Mouse (Mus musculus): ENCODE results near the gene Kif1bp. TPM values are rescaled to one million over a fixed set of nuclear protein-coding genes. Genes with fewer than 3 reads are reported as not detected.
A peak's percentile ranks its signal among the peaks of the same experiment; 100 is the strongest.

The Kif1bp gene
- polyA plus RNA-seq, 1 experiment from 2014 or later, result 45.4 TPM

- Histone ChIP-seq H3K27ac (replicated peaks; ENCODE audit: low read depth, low read length) (no peak overlapping the region), H3K4me2 (ENCODE audit: low read depth, low read length) (no peak overlapping the region), H3K9ac (ENCODE audit: low read depth, low read length) (no peak overlapping the region), H3K4me1 (ENCODE audit: control insufficient read depth, insufficient read depth, low read length) (no peaks in the 10 kb centered on the region), H3K27me3 (replicated peaks; ENCODE audit: control insufficient read depth, insufficient read depth, low read length) (no peaks in the 10 kb centered on the region), H3K9me3 (ENCODE audit: control insufficient read depth, low read length) (no peaks in the 10 kb centered on the region), H3K36me3 (ENCODE audit: control insufficient read depth, insufficient read depth, low read length) (no peaks in the 10 kb centered on the region), H3K4me3 (ENCODE audit: low read depth, low read length) (no peak overlapping the region)
- DNase-seq (ENCODE audit: low spot score), result no peak
- no peak for ATAC-seq (ENCODE audit: low read depth)
- 75% methylated on average over 7 of the region's 7 CpGs for WGBS
These were observed 43.7 kb downstream of the Kif1bp start for GRCm38 (mm10) chr10:62534509-62534908.

GRCm38 (mm10) chr10:62532832-62533231 lies 45.4 kb downstream of the Kif1bp start:
- H3K4me3 ChIP-seq (ENCODE audit: low read depth, low read length), result no peak overlapping the region
- H3K9me3 ChIP-seq (ENCODE audit: control insufficient read depth, low read length), result no peaks in the 10 kb centered on the region
- no peak overlapping the region for H3K27ac ChIP-seq (replicated peaks; ENCODE audit: low read depth, low read length)
- no peaks in the 10 kb centered on the region for H3K27me3 ChIP-seq (replicated peaks; ENCODE audit: control insufficient read depth, insufficient read depth, low read length)
- ATAC-seq (ENCODE audit: low read depth), result no peak
- no peak overlapping the region for H3K9ac ChIP-seq (ENCODE audit: low read depth, low read length)
- no peaks in the 10 kb centered on the region for H3K36me3 ChIP-seq (ENCODE audit: control insufficient read depth, insufficient read depth, low read length)
- no peaks in the 10 kb centered on the region for H3K4me1 ChIP-seq (ENCODE audit: control insufficient read depth, insufficient read depth, low read length)
- H3K4me2 ChIP-seq (ENCODE audit: low read depth, low read length), result no peak overlapping the region
- peak; percentile 25 for DNase-seq (ENCODE audit: low spot score)
- WGBS, result 48% methylated on average over 2 of the region's 2 CpGs

- no peak for ATAC-seq (ENCODE audit: low read depth)
- no peak overlapping the region for H3K9ac ChIP-seq (ENCODE audit: low read depth, low read length)
- no peak overlapping the region for H3K4me2 ChIP-seq (ENCODE audit: low read depth, low read length)
- H3K36me3 ChIP-seq (ENCODE audit: control insufficient read depth, insufficient read depth, low read length), result no peaks in the 10 kb centered on the region
- no peaks in the 10 kb centered on the region for H3K27me3 ChIP-seq (replicated peaks; ENCODE audit: control insufficient read depth, insufficient read depth, low read length)
- H3K9me3 ChIP-seq (ENCODE audit: control insufficient read depth, low read length), result no peaks in the 10 kb centered on the region
- no peak overlapping the region for H3K27ac ChIP-seq (replicated peaks; ENCODE audit: low read depth, low read length)
- no peak overlapping the region for H3K4me3 ChIP-seq (ENCODE audit: low read depth, low read length)
- WGBS, result 73% methylated on average over 9 of the region's 9 CpGs
- no peaks in the 10 kb centered on the region for H3K4me1 ChIP-seq (ENCODE audit: control insufficient read depth, insufficient read depth, low read length)
- no peak for DNase-seq (ENCODE audit: low spot score)
These were observed 48.1 kb downstream of the Kif1bp start for GRCm38 (mm10) chr10:62530183-62530582.

GRCm38 (mm10) chr10:62527351-62527750 lies 50.9 kb downstream of the Kif1bp start, which contains the start of gene Srgn:
Gene Srgn (minus strand): TSS chr10:62527451.
- Histone ChIP-seq H3K27ac (replicated peaks; ENCODE audit: low read depth, low read length) (no peak within 1 kb of the TSS), H3K9ac (ENCODE audit: low read depth, low read length) (no peak within 1 kb of the TSS), H3K4me3 (ENCODE audit: low read depth, low read length) (no peak within 1 kb of the TSS), H3K4me2 (ENCODE audit: low read depth, low read length) (no peak within 1 kb of the TSS), H3K36me3 (ENCODE audit: control insufficient read depth, insufficient read depth, low read length) (no peaks in the 10 kb centered on the region), H3K27me3 (replicated peaks; ENCODE audit: control insufficient read depth, insufficient read depth, low read length) (no peaks in the 10 kb centered on the region), H3K4me1 (ENCODE audit: control insufficient read depth, insufficient read depth, low read length) (no peaks in the 10 kb centered on the region), H3K9me3 (ENCODE audit: control insufficient read depth, low read length) (no peaks in the 10 kb centered on the region)
- 85% methylated on average over 14 of the region's 14 CpGs for WGBS
- no peak for DNase-seq (ENCODE audit: low spot score)
- no peak for ATAC-seq (ENCODE audit: low read depth)

- H3K4me1 ChIP-seq (ENCODE audit: control insufficient read depth, insufficient read depth, low read length), result no peaks in the 10 kb centered on the region
- H3K36me3 ChIP-seq (ENCODE audit: control insufficient read depth, insufficient read depth, low read length), result no peaks in the 10 kb centered on the region
- WGBS, result 68% methylated on average over 7 of the region's 7 CpGs
- DNase-seq (ENCODE audit: low spot score), result no peak
- no peak overlapping the region for H3K27ac ChIP-seq (replicated peaks; ENCODE audit: low read depth, low read length)
- ATAC-seq (ENCODE audit: low read depth), result no peak
- H3K9ac ChIP-seq (ENCODE audit: low read depth, low read length), result no peak overlapping the region
- no peaks in the 10 kb centered on the region for H3K27me3 ChIP-seq (replicated peaks; ENCODE audit: control insufficient read depth, insufficient read depth, low read length)
- no peak overlapping the region for H3K4me2 ChIP-seq (ENCODE audit: low read depth, low read length)
- H3K4me3 ChIP-seq (ENCODE audit: low read depth, low read length), result no peak overlapping the region
- no peaks in the 10 kb centered on the region for H3K9me3 ChIP-seq (ENCODE audit: control insufficient read depth, low read length)
These were observed 55.8 kb downstream of the Kif1bp start for GRCm38 (mm10) chr10:62522346-62522950.

- Histone ChIP-seq H3K4me2 (ENCODE audit: low read depth, low read length) (no peak overlapping the region), H3K36me3 (ENCODE audit: control insufficient read depth, insufficient read depth, low read length) (no peaks in the 10 kb centered on the region), H3K27ac (replicated peaks; ENCODE audit: low read depth, low read length) (no peak overlapping the region), H3K9ac (ENCODE audit: low read depth, low read length) (no peak overlapping the region), H3K27me3 (replicated peaks; ENCODE audit: control insufficient read depth, insufficient read depth, low read length) (no peaks in the 10 kb centered on the region), H3K9me3 (ENCODE audit: control insufficient read depth, low read length) (no peaks in the 10 kb centered on the region), H3K4me3 (ENCODE audit: low read depth, low read length) (no peak overlapping the region), H3K4me1 (ENCODE audit: control insufficient read depth, insufficient read depth, low read length) (no peaks in the 10 kb centered on the region)
- DNase-seq (ENCODE audit: low spot score) (no peak), ATAC-seq (ENCODE audit: low read depth) (no peak)
- 73% methylated on average over 4 of the region's 4 CpGs for WGBS
These were observed 56.5 kb downstream of the Kif1bp start for GRCm38 (mm10) chr10:62521763-62522162.

- Histone ChIP-seq H3K36me3 (ENCODE audit: control insufficient read depth, insufficient read depth, low read length) (no peaks in the 10 kb centered on the region), H3K4me1 (ENCODE audit: control insufficient read depth, insufficient read depth, low read length) (no peaks in the 10 kb centered on the region), H3K27me3 (replicated peaks; ENCODE audit: control insufficient read depth, insufficient read depth, low read length) (no peaks in the 10 kb centered on the region), H3K4me3 (ENCODE audit: low read depth, low read length) (no peak overlapping the region), H3K4me2 (ENCODE audit: low read depth, low read length) (no peak overlapping the region), H3K27ac (replicated peaks; ENCODE audit: low read depth, low read length) (no peak overlapping the region), H3K9me3 (ENCODE audit: control insufficient read depth, low read length) (no peaks in the 10 kb centered on the region), H3K9ac (ENCODE audit: low read depth, low read length) (no peak overlapping the region)
- ATAC-seq (ENCODE audit: low read depth), result no peak
- 74% methylated on average over 2 of the region's 2 CpGs for WGBS
- DNase-seq (ENCODE audit: low spot score), result no peak
These were observed 57.3 kb downstream of the Kif1bp start for GRCm38 (mm10) chr10:62520911-62521310.

- no peak overlapping the region for H3K4me2 ChIP-seq (ENCODE audit: low read depth, low read length)
- DNase-seq (ENCODE audit: low spot score) (no peak), ATAC-seq (ENCODE audit: low read depth) (no peak)
- H3K4me1 ChIP-seq (ENCODE audit: control insufficient read depth, insufficient read depth, low read length), result no peaks in the 10 kb centered on the region
- no peak overlapping the region for H3K4me3 ChIP-seq (ENCODE audit: low read depth, low read length)
- no peak overlapping the region for H3K9ac ChIP-seq (ENCODE audit: low read depth, low read length)
- H3K27ac ChIP-seq (replicated peaks; ENCODE audit: low read depth, low read length), result no peak overlapping the region
- 79% methylated on average over 6 of the region's 6 CpGs for WGBS
- H3K27me3 ChIP-seq (replicated peaks; ENCODE audit: control insufficient read depth, insufficient read depth, low read length), result no peaks in the 10 kb centered on the region
- no peaks in the 10 kb centered on the region for H3K9me3 ChIP-seq (ENCODE audit: control insufficient read depth, low read length)
- no peaks in the 10 kb centered on the region for H3K36me3 ChIP-seq (ENCODE audit: control insufficient read depth, insufficient read depth, low read length)
These were observed 60.7 kb downstream of the Kif1bp start for GRCm38 (mm10) chr10:62517511-62517910.

- no peak overlapping the region for H3K4me3 ChIP-seq (ENCODE audit: low read depth, low read length)
- H3K27ac ChIP-seq (replicated peaks; ENCODE audit: low read depth, low read length), result no peak overlapping the region
- DNase-seq (ENCODE audit: low spot score), result no peak
- WGBS, result 87% methylated on average over 4 of the region's 4 CpGs
- no peak for ATAC-seq (ENCODE audit: low read depth)
- H3K9ac ChIP-seq (ENCODE audit: low read depth, low read length), result no peak overlapping the region
- no peaks in the 10 kb centered on the region for H3K9me3 ChIP-seq (ENCODE audit: control insufficient read depth, low read length)
- H3K4me1 ChIP-seq (ENCODE audit: control insufficient read depth, insufficient read depth, low read length), result peaks cover 7% of the 10 kb centered on the region; the same call in 1 of the 2 replicates
- H3K36me3 ChIP-seq (ENCODE audit: control insufficient read depth, insufficient read depth, low read length), result no peaks in the 10 kb centered on the region
- H3K4me2 ChIP-seq (ENCODE audit: low read depth, low read length), result no peak overlapping the region
- H3K27me3 ChIP-seq (replicated peaks; ENCODE audit: control insufficient read depth, insufficient read depth, low read length), result peaks cover 1% of the 10 kb centered on the region; the same call in 1 of the 2 replicates
These were observed 65.4 kb downstream of the Kif1bp start for GRCm38 (mm10) chr10:62512855-62513254.

Measured in embryonic facial prominence, embryonic 14.5 days (tissue).